Mouse (Mus musculus): ENCODE data around the gene Tpm1. TPM values are rescaled to one million over a fixed set of nuclear protein-coding genes. Genes with fewer than 3 reads are reported as not detected.

The Tpm1 gene
- polyA plus RNA-seq (2014; fragmentation: Nextera tagmentation; extraction: Ambion mirVana), result 1,186 and 1,326 TPM in 2 replicates

- peaks cover 23% of the 10 kb centered on the region for H3K4me1 ChIP-seq (replicated peaks; ENCODE audit: control insufficient read depth, insufficient read depth, low read length)
- peak within 1 kb of the TSS; percentile 91 for H3K9ac ChIP-seq (ENCODE audit: low read length)
- peak; percentile 79 for ATAC-seq (replicated peaks; ENCODE audit: low FRiP score, low TSS enrichment, low read depth)
- H3K4me3 ChIP-seq (ENCODE audit: low read depth, low read length), result peak within 1 kb of the TSS; percentile 92
- peak within 1 kb of the TSS; percentile 94 for H3K27ac ChIP-seq (ENCODE audit: low read depth)
- H3K27me3 ChIP-seq (replicated peaks; ENCODE audit: control insufficient read depth, insufficient read depth, low read length), result no peaks in the 10 kb centered on the region
- H3K9me3 ChIP-seq (ENCODE audit: control insufficient read depth, low read length), result no peaks in the 10 kb centered on the region
- 0 out of 2 replicates have a peak, but pooled peaks cover 3% of the 10 kb centered on the region for H3K36me3 ChIP-seq (ENCODE audit: control insufficient read depth, insufficient read depth, low read length)
- DNase-seq (ENCODE audit: low spot score), result peak; percentile 95
- peak within 1 kb of the TSS; percentile 82 for H3K4me2 ChIP-seq (ENCODE audit: low read length)
- WGBS, result under 1% methylated on average over 50 of the region's 51 CpGs
Measured at GRCm38 (mm10) chr9:67049086-67049824, at the start of gene Tpm1. Gene Tpm1, minus strand, starts transcription at chr9:67049406.

DNA sequence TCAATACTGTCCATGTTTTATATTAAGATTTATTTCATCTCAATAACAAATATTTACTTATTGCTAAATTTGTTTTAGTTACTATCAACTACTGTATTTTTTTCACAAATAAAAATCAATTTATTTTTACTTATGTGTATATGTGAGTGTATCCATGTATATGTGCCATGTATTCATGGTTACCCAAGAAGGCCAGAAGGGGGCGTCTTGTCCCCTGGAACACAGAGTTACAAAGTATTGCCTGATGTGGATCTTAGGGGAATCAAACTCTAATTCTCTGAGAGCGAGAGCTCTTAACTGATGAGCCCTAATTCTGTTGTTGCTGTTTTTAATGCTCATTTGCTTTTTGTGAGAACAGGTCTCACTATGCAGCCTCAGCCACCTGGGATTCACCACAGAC lies 45.2 kb upstream of the Tpm1 start:
- no peaks in the 10 kb centered on the region for H3K9me3 ChIP-seq (ENCODE audit: control insufficient read depth, low read length)
- no peaks in the 10 kb centered on the region for H3K36me3 ChIP-seq (ENCODE audit: control insufficient read depth, insufficient read depth, low read length)
- no peak overlapping the region for H3K9ac ChIP-seq (ENCODE audit: low read length)
- WGBS, result 94% methylated on average over 2 of the region's 2 CpGs
- no peak overlapping the region for H3K4me2 ChIP-seq (ENCODE audit: low read length)
- no peak overlapping the region for H3K4me3 ChIP-seq (ENCODE audit: low read depth, low read length)
- H3K27me3 ChIP-seq (replicated peaks; ENCODE audit: control insufficient read depth, insufficient read depth, low read length), result no peaks in the 10 kb centered on the region
- H3K27ac ChIP-seq (ENCODE audit: low read depth), result no peak overlapping the region
- H3K4me1 ChIP-seq (replicated peaks; ENCODE audit: control insufficient read depth, insufficient read depth, low read length), result peaks cover 10% of the 10 kb centered on the region
- ATAC-seq (replicated peaks; ENCODE audit: low FRiP score, low TSS enrichment, low read depth) (no peak), DNase-seq (ENCODE audit: low spot score) (no peak)

DNA sequence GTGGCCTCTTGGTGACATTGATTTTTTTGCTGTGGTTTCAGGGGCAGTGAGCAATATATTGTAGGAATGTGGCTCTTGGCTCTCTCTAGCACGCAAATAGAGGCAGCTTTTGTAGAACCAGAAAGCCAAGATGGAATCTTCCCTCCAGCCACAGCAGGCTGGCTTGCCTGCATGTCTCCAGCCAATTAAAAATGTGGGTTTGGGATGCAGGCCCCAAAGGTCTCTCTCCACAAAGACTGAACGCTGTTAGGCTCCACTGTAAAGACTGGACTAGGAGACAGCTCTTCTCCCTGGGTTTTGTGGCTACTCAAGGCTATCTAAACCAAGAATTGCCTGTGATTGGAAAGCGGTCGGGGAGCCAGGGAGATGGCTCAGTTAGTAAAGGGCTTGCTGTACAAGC lies 43.0 kb upstream of the Tpm1 start:
- no peaks in the 10 kb centered on the region for H3K36me3 ChIP-seq (ENCODE audit: control insufficient read depth, insufficient read depth, low read length)
- 77% methylated on average over 4 of the region's 4 CpGs for WGBS
- H3K9me3 ChIP-seq (ENCODE audit: control insufficient read depth, low read length), result no peaks in the 10 kb centered on the region
- H3K4me3 ChIP-seq (ENCODE audit: low read depth, low read length), result no peak overlapping the region
- H3K4me1 ChIP-seq (replicated peaks; ENCODE audit: control insufficient read depth, insufficient read depth, low read length), result peaks cover 4% of the 10 kb centered on the region; the same call in 1 of the 2 replicates
- H3K27me3 ChIP-seq (replicated peaks; ENCODE audit: control insufficient read depth, insufficient read depth, low read length), result no peaks in the 10 kb centered on the region
- H3K4me2 ChIP-seq (ENCODE audit: low read length), result no peak overlapping the region
- 0 out of 2 replicates have a peak overlapping the region, but pooled peaks have one; percentile 29 for H3K27ac ChIP-seq (ENCODE audit: low read depth)
- DNase-seq (ENCODE audit: low spot score) (no peak), ATAC-seq (replicated peaks; ENCODE audit: low FRiP score, low TSS enrichment, low read depth) (no peak)
- H3K9ac ChIP-seq (ENCODE audit: low read length), result no peak overlapping the region

- ATAC-seq (replicated peaks; ENCODE audit: low FRiP score, low TSS enrichment, low read depth) (0 out of 2 replicates have a peak, but pooled peaks have one; percentile 28), DNase-seq (ENCODE audit: low spot score) (no peak)
- no peaks in the 10 kb centered on the region for H3K9me3 ChIP-seq (ENCODE audit: control insufficient read depth, low read length)
- no peaks in the 10 kb centered on the region for H3K36me3 ChIP-seq (ENCODE audit: control insufficient read depth, insufficient read depth, low read length)
- H3K4me1 ChIP-seq (replicated peaks; ENCODE audit: control insufficient read depth, insufficient read depth, low read length), result peaks cover 4% of the 10 kb centered on the region; the same call in 1 of the 2 replicates
- H3K9ac ChIP-seq (ENCODE audit: low read length), result no peak overlapping the region
- no peak overlapping the region for H3K4me2 ChIP-seq (ENCODE audit: low read length)
- no peak overlapping the region for H3K4me3 ChIP-seq (ENCODE audit: low read depth, low read length)
- H3K27ac ChIP-seq (ENCODE audit: low read depth), result 0 out of 2 replicates have a peak overlapping the region, but pooled peaks have one; percentile 29
- no peaks in the 10 kb centered on the region for H3K27me3 ChIP-seq (replicated peaks; ENCODE audit: control insufficient read depth, insufficient read depth, low read length)
- 43% methylated on average over 7 of the region's 7 CpGs for WGBS
Measured at GRCm38 (mm10) chr9:67091598-67091997, 42.4 kb upstream of the Tpm1 start.

DNA sequence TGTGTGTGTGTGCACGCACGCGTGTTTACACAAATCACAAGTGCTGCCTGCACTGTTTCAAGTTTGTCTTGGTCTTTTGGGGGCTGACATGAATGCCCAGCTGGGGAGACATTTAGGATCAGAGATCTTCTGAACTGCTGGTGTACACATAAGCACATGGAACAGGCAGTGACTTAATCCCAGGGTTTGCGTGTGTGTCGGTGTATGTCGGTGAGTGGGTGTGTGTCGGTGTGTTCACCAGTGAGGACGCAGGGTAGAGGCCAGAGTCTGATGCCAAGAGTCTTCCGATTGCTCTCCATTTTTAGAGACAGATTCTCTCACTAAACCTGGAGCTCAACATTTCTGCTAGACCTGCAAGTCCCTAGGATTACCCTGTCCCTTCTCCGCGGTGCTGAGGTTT lies 41.9 kb upstream of the Tpm1 start:
- no peak overlapping the region for H3K4me3 ChIP-seq (ENCODE audit: low read depth, low read length)
- peaks cover 4% of the 10 kb centered on the region; the same call in 1 of the 2 replicates for H3K4me1 ChIP-seq (replicated peaks; ENCODE audit: control insufficient read depth, insufficient read depth, low read length)
- DNase-seq (ENCODE audit: low spot score) (no peak), ATAC-seq (replicated peaks; ENCODE audit: low FRiP score, low TSS enrichment, low read depth) (peak; percentile 63; the same call in 1 of the 2 replicates)
- no peak overlapping the region for H3K4me2 ChIP-seq (ENCODE audit: low read length)
- no peaks in the 10 kb centered on the region for H3K27me3 ChIP-seq (replicated peaks; ENCODE audit: control insufficient read depth, insufficient read depth, low read length)
- H3K27ac ChIP-seq (ENCODE audit: low read depth), result peak overlapping the region; percentile 40
- no peaks in the 10 kb centered on the region for H3K9me3 ChIP-seq (ENCODE audit: control insufficient read depth, low read length)
- H3K9ac ChIP-seq (ENCODE audit: low read length), result no peak overlapping the region
- 74% methylated on average over 11 of the region's 11 CpGs for WGBS
- H3K36me3 ChIP-seq (ENCODE audit: control insufficient read depth, insufficient read depth, low read length), result no peaks in the 10 kb centered on the region

GRCm38 (mm10) chr9:67090633-67091045 lies 41.4 kb upstream of the Tpm1 start:
- Histone ChIP-seq H3K9ac (ENCODE audit: low read length) (no peak overlapping the region), H3K27ac (ENCODE audit: low read depth) (peak overlapping the region; percentile 40; the same call in 1 of the 2 replicates), H3K4me1 (replicated peaks; ENCODE audit: control insufficient read depth, insufficient read depth, low read length) (peaks cover 4% of the 10 kb centered on the region; the same call in 1 of the 2 replicates), H3K4me3 (ENCODE audit: low read depth, low read length) (no peak overlapping the region), H3K9me3 (ENCODE audit: control insufficient read depth, low read length) (no peaks in the 10 kb centered on the region), H3K27me3 (replicated peaks; ENCODE audit: control insufficient read depth, insufficient read depth, low read length) (no peaks in the 10 kb centered on the region), H3K4me2 (ENCODE audit: low read length) (no peak overlapping the region), H3K36me3 (ENCODE audit: control insufficient read depth, insufficient read depth, low read length) (no peaks in the 10 kb centered on the region)
- 89% methylated on average over 1 of the region's 1 CpGs for WGBS
- peak; percentile 54; the same call in 1 of the 2 replicates for ATAC-seq (replicated peaks; ENCODE audit: low FRiP score, low TSS enrichment, low read depth)
- DNase-seq (ENCODE audit: low spot score), result no peak

DNA sequence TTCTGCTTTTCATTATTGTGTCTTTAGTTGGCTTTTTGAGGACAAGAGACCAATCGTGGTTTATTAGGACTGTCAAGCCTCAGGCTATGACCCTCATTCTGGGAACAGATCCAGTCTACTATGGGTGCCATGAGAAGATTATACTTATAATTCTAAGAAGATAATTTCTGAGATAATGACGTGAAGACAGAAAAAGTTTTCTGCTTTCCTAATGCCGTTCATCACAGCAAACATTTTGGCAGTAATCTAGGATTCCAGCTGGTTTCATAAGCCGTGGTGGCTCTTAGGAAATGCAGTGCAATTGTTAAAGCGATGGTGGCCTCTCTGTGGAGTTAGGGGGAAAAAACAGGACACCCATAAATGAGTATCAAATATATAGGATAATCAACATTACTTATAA lies 40.0 kb upstream of the Tpm1 start:
- no peak overlapping the region for H3K4me3 ChIP-seq (ENCODE audit: low read depth, low read length)
- no peak overlapping the region for H3K9ac ChIP-seq (ENCODE audit: low read length)
- DNase-seq (ENCODE audit: low spot score) (no peak), ATAC-seq (replicated peaks; ENCODE audit: low FRiP score, low TSS enrichment, low read depth) (no peak)
- H3K4me1 ChIP-seq (replicated peaks; ENCODE audit: control insufficient read depth, insufficient read depth, low read length), result peaks cover 4% of the 10 kb centered on the region; the same call in 1 of the 2 replicates
- no peaks in the 10 kb centered on the region for H3K36me3 ChIP-seq (ENCODE audit: control insufficient read depth, insufficient read depth, low read length)
- no peaks in the 10 kb centered on the region for H3K9me3 ChIP-seq (ENCODE audit: control insufficient read depth, low read length)
- H3K4me2 ChIP-seq (ENCODE audit: low read length), result no peak overlapping the region
- no peak overlapping the region for H3K27ac ChIP-seq (ENCODE audit: low read depth)
- WGBS, result 67% methylated on average over 5 of the region's 5 CpGs
- H3K27me3 ChIP-seq (replicated peaks; ENCODE audit: control insufficient read depth, insufficient read depth, low read length), result no peaks in the 10 kb centered on the region

- no peak overlapping the region for H3K9ac ChIP-seq (ENCODE audit: low read length)
- H3K9me3 ChIP-seq (ENCODE audit: control insufficient read depth, low read length), result no peaks in the 10 kb centered on the region
- H3K27me3 ChIP-seq (replicated peaks; ENCODE audit: control insufficient read depth, insufficient read depth, low read length), result no peaks in the 10 kb centered on the region
- peaks cover 11% of the 10 kb centered on the region for H3K4me1 ChIP-seq (replicated peaks; ENCODE audit: control insufficient read depth, insufficient read depth, low read length)
- no peak overlapping the region for H3K27ac ChIP-seq (ENCODE audit: low read depth)
- 45% methylated on average over 4 of the region's 4 CpGs for WGBS
- H3K4me2 ChIP-seq (ENCODE audit: low read length), result no peak overlapping the region
- ATAC-seq (replicated peaks; ENCODE audit: low FRiP score, low TSS enrichment, low read depth) (no peak), DNase-seq (ENCODE audit: low spot score) (no peak)
- no peaks in the 10 kb centered on the region for H3K36me3 ChIP-seq (ENCODE audit: control insufficient read depth, insufficient read depth, low read length)
- no peak overlapping the region for H3K4me3 ChIP-seq (ENCODE audit: low read depth, low read length)
Measured at GRCm38 (mm10) chr9:67083801-67084200, 34.6 kb upstream of the Tpm1 start.

Measured in intestine, embryonic 14.5 days (tissue).